Mouse (Mus musculus): ENCODE measurements around the gene B3gat2.

- TF ChIP-seq POLR2A (IDR thresholded peaks at IDR 0.05; ENCODE audit: insufficient read length, low read depth) (no peak), USF1 (IDR thresholded peaks at IDR 0.05; ENCODE audit: low read depth) (no peak), MYOG (IDR thresholded peaks at IDR 0.05; ENCODE audit: control insufficient read depth in 1 of 3, insufficient read depth in 1 of 3, insufficient read length in 2 of 3, low read depth in 2 of 3) (no peak), E2F4 (IDR thresholded peaks at IDR 0.05; ENCODE audit: insufficient read depth) (no peak)
Measured at GRCm38 (mm10) chr1:23855623-23856022, 94.1 kb downstream of the B3gat2 start.
